Mouse (Mus musculus) liver, embryonic 12.5 days (tissue): ENCODE data around the gene Eif4b. TPM values are rescaled to one million over a fixed set of nuclear protein-coding genes. Genes with fewer than 3 reads are reported as not detected.

ENCODE experiments used
- ATAC-seq: fragments of 200-750 bp; cut with Nextera tagmentation; 2 replicates; pipeline ENCODE4 v1.8.0; 2017; ENCODE audit warnings: moderate number of reproducible peaks, mild to moderate bottlenecking, moderate library complexity
- H3K27ac ChIP-seq: fragments of 300-500 bp; sonication (generic); 2 replicates; pipeline ENCODE4 v1.5.1; 2016; ENCODE audit warnings: mild to moderate bottlenecking
- H3K27me3 ChIP-seq: fragments of 300-500 bp; sonication (generic); replicated peaks from 2 replicates; pipeline ENCODE4 v1.6.1; 2016; ENCODE audit warnings: mild to moderate bottlenecking, moderate library complexity
- H3K36me3 ChIP-seq: fragments of 300-500 bp; sonication (generic); 2 replicates; pipeline ENCODE4 v1.6.1; 2016; ENCODE audit warnings: mild to moderate bottlenecking, moderate library complexity
- H3K4me1 ChIP-seq: fragments of 300-500 bp; sonication (generic); 2 replicates; pipeline ENCODE4 v1.6.1; 2016
- H3K4me2 ChIP-seq: fragments of 300-500 bp; sonication (generic); 2 replicates; pipeline ENCODE4 v1.6.1; 2016; ENCODE audit warnings: mild to moderate bottlenecking, moderate library complexity
- H3K4me3 ChIP-seq: fragments of 300-500 bp; sonication (generic); 2 replicates; pipeline ENCODE4 v1.5.1; 2016; ENCODE audit warnings: mild to moderate bottlenecking, moderate library complexity
- H3K9ac ChIP-seq: fragments of 300-500 bp; sonication (generic); 2 replicates; pipeline ENCODE4 v1.6.1; 2016; ENCODE audit warnings: mild to moderate bottlenecking, moderate library complexity
- H3K9me3 ChIP-seq: fragments of 300-500 bp; sonication (generic); replicated peaks from 2 replicates; pipeline ENCODE4 v1.6.1; 2016; ENCODE audit warnings: mild to moderate bottlenecking, moderate library complexity
- WGBS: fragments of 180-500 bp; shearing (Covaris S2); methylation state at CpG from one replicate; pipeline ENCODE4 v1.1.7; 2016; ENCODE audit not compliant: insufficient replicate concordance; 5-methylcytosine and 5-hydroxymethylcytosine counted together
- polyA plus RNA-seq: library from polyadenylated mRNA; unstranded; fragments of >200 nt; fragmentation: Nextera tagmentation; extraction: Ambion mirVana; gene quantifications from 2 replicates; pipeline ENCODE4 v1.2.1, GENCODE M21; 2016

Gene Eif4b
- polyA plus RNA-seq, 1 experiment from 2014 or later = 91.7 TPM

GRCm38 (mm10) chr15:102114651-102115260 lies 41.2 kb downstream of the Eif4b start:
- H3K4me3 ChIP-seq = no peak overlapping the region
- 68% methylated on average over 7 of the region's 7 CpGs for WGBS
- no peak overlapping the region for H3K27ac ChIP-seq
- H3K4me1 ChIP-seq = peaks cover 7% of the 10 kb centered on the region
- H3K4me2 ChIP-seq = no peak overlapping the region
- no peak for ATAC-seq
- peaks cover 62% of the 10 kb centered on the region for H3K36me3 ChIP-seq
- H3K9me3 ChIP-seq = no peaks in the 10 kb centered on the region
- H3K27me3 ChIP-seq = peaks cover 10% of the 10 kb centered on the region; the same call in 1 of the 2 replicates
- no peak overlapping the region for H3K9ac ChIP-seq

GRCm38 (mm10) chr15:102115731-102116231 lies 42.2 kb downstream of the Eif4b start:
- H3K4me1 ChIP-seq = peaks cover 7% of the 10 kb centered on the region
- H3K4me2 ChIP-seq = no peak overlapping the region
- H3K9ac ChIP-seq = no peak overlapping the region
- peaks cover 5% of the 10 kb centered on the region; the same call in 1 of the 2 replicates for H3K27me3 ChIP-seq
- no peak overlapping the region for H3K27ac ChIP-seq
- WGBS = 62% methylated on average over 9 of the region's 9 CpGs
- ATAC-seq = peak; percentile 47
- no peak overlapping the region for H3K4me3 ChIP-seq
- peaks cover 65% of the 10 kb centered on the region for H3K36me3 ChIP-seq
- H3K9me3 ChIP-seq = no peaks in the 10 kb centered on the region

GRCm38 (mm10) chr15:102116753-102117415 lies 43.3 kb downstream of the Eif4b start:
- Histone ChIP-seq H3K4me3 (no peak overlapping the region), H3K36me3 (peaks cover 73% of the 10 kb centered on the region), H3K27me3 (no peaks in the 10 kb centered on the region), H3K9me3 (no peaks in the 10 kb centered on the region), H3K4me2 (no peak overlapping the region), H3K4me1 (peaks cover 7% of the 10 kb centered on the region), H3K27ac (no peak overlapping the region), H3K9ac (no peak overlapping the region)
- 78% methylated on average over 11 of the region's 11 CpGs for WGBS
- no peak for ATAC-seq

GRCm38 (mm10) chr15:102117461-102118443 lies 44.2 kb downstream of the Eif4b start:
- 77% methylated on average over 19 of the region's 19 CpGs for WGBS
- Histone ChIP-seq H3K4me2 (no peak overlapping the region), H3K9ac (no peak overlapping the region), H3K36me3 (peaks cover 74% of the 10 kb centered on the region), H3K27ac (no peak overlapping the region), H3K4me3 (no peak overlapping the region), H3K9me3 (no peaks in the 10 kb centered on the region), H3K27me3 (no peaks in the 10 kb centered on the region), H3K4me1 (peaks cover 7% of the 10 kb centered on the region)
- ATAC-seq = no peak

DNA sequence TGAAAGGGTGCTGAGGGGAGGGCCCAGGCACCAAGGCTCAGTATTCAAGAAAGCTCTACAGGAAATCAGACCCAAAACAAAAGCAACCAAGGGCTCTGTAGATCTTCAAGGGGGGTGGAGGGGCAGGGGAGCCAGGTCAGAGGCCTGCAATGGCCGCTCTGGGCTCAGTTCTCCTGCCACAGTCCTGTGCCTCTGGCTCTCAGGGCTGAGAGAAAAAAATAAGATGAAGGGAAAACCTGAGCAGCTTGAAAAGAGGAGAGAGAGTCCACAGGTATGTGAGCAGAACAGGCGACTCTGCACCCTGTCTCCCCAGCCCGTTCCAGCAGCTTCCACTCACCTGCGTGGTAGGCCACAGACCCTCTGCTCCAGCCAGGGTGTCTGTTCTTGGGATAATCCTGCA lies 45.0 kb downstream of the Eif4b start:
- H3K9ac ChIP-seq = no peak overlapping the region
- H3K36me3 ChIP-seq = peaks cover 76% of the 10 kb centered on the region
- WGBS = 81% methylated on average over 4 of the region's 4 CpGs
- no peaks in the 10 kb centered on the region for H3K27me3 ChIP-seq
- no peak overlapping the region for H3K4me3 ChIP-seq
- H3K4me1 ChIP-seq = peaks cover 7% of the 10 kb centered on the region
- no peak overlapping the region for H3K27ac ChIP-seq
- no peak for ATAC-seq
- H3K9me3 ChIP-seq = no peaks in the 10 kb centered on the region
- H3K4me2 ChIP-seq = no peak overlapping the region

DNA sequence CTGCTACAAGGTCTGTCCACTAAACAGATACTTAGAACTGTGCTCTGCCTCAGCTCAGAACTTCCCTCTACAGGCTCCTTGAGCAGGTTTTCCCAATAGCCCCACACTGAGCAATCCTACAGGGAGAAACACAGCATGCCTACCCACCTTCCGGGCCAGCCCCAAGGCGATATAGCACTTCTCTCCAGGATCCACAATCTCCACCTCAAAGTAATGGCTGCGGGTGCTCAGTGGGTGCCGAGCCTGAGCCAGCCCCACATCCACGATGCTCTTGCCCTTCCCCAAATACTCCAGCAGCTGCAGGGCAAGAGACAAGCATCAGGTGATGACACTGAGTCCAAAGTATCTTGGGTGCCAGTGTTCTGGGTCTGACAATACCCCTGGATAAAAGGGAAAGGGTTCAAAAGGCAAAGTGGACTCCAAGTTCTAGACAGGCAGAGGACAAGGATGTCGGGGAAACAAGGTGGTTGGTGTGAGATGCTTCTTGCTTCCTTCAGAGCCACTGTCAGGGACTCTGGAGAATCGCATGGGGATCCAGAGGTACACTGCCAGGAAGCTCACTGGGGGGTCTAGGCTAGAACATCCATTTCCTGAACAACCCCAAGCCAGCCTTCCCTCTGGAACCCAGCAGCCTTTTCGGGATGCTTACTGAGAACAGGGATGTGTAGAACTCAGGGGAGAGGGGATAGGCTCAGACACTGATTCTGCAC lies 45.7 kb downstream of the Eif4b start:
- H3K27ac ChIP-seq = no peak overlapping the region
- no peak overlapping the region for H3K4me2 ChIP-seq
- H3K9me3 ChIP-seq = no peaks in the 10 kb centered on the region
- ATAC-seq = no peak
- H3K4me1 ChIP-seq = peaks cover 7% of the 10 kb centered on the region
- peaks cover 78% of the 10 kb centered on the region for H3K36me3 ChIP-seq
- 73% methylated on average over 8 of the region's 8 CpGs for WGBS
- H3K4me3 ChIP-seq = no peak overlapping the region
- H3K27me3 ChIP-seq = no peaks in the 10 kb centered on the region
- no peak overlapping the region for H3K9ac ChIP-seq

GRCm38 (mm10) chr15:102119831-102120170 lies 46.2 kb downstream of the Eif4b start:
- no peaks in the 10 kb centered on the region for H3K27me3 ChIP-seq
- H3K36me3 ChIP-seq = peaks cover 83% of the 10 kb centered on the region
- H3K4me3 ChIP-seq = no peak overlapping the region
- H3K9ac ChIP-seq = no peak overlapping the region
- H3K9me3 ChIP-seq = no peaks in the 10 kb centered on the region
- WGBS = 66% methylated on average over 2 of the region's 2 CpGs
- ATAC-seq = no peak
- H3K4me1 ChIP-seq = peaks cover 7% of the 10 kb centered on the region
- H3K27ac ChIP-seq = no peak overlapping the region
- H3K4me2 ChIP-seq = no peak overlapping the region

DNA sequence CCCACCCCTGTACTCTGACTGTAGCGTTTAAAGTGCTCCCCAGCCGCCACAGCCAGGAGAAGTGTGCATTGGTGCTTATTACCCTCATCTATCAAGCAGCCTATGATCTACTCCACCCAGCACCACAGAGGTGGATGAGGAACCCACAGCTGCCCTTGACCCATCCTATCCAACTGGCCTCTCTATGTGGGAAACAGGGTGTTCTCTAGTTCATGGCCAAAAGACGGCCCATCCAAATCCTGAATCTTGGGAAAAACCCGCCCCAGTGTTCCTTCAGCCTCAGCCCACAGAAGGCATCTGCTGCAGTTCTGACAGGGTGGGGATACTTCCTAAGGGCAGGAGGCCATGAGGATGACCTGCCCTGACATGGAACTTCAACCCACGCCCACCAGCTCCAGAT lies 47.0 kb downstream of the Eif4b start:
- Histone ChIP-seq H3K36me3 (peaks cover 83% of the 10 kb centered on the region), H3K4me1 (peaks cover 7% of the 10 kb centered on the region), H3K4me2 (no peak overlapping the region), H3K4me3 (no peak overlapping the region), H3K27me3 (no peaks in the 10 kb centered on the region), H3K27ac (no peak overlapping the region), H3K9me3 (no peaks in the 10 kb centered on the region), H3K9ac (no peak overlapping the region)
- no peak for ATAC-seq
- 81% methylated on average over 5 of the region's 5 CpGs for WGBS

DNA sequence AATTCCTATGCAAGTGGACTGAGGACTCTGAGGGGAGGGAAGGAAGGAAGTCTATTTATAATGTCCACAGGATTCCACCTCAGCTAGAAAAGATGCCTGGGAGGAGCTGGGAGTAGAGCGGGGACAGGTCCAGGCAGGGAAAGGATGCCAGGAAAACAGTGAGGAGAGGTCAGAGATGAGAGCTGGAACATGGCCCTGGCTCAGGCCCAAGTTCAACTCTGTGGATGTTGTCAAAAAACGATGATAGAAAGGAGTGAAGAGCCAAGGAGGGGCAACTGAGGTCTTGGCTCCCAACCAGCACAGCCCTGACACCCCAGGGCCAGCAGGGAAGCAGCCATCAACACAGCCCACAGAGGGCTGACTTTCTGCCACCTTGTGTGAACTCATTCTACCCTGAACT lies 52.7 kb downstream of the Eif4b start:
- Histone ChIP-seq H3K4me2 (no peak overlapping the region), H3K9ac (no peak overlapping the region), H3K4me3 (no peak overlapping the region), H3K27ac (no peak overlapping the region), H3K4me1 (no peaks in the 10 kb centered on the region), H3K9me3 (no peaks in the 10 kb centered on the region), H3K36me3 (peaks cover 83% of the 10 kb centered on the region), H3K27me3 (no peaks in the 10 kb centered on the region)
- no peak for ATAC-seq
- 70% methylated on average over 2 of the region's 2 CpGs for WGBS

DNA sequence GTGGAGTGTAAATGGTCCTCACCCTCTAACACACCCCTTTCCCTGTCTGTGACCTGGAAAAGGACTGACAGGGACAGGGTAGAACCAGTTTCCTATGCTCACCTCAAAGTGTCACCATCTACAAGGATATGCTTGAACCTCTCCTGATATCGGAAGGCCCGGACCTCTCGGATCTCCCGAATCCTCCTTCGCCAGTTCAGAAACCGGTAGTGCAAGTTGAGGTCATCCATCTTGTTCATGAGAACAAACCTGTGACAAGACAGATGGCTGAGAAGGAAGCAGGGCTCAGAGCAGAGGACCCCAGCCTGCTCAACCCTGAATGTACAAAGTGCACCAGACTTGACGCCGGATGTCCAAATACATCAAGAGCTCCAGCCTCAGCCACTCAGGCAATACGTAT lies 59.7 kb downstream of the Eif4b start:
- H3K4me2 ChIP-seq = no peak overlapping the region
- H3K4me3 ChIP-seq = no peak overlapping the region
- peaks cover 24% of the 10 kb centered on the region for H3K4me1 ChIP-seq
- H3K36me3 ChIP-seq = peaks cover 54% of the 10 kb centered on the region
- H3K27ac ChIP-seq = no peak overlapping the region
- no peaks in the 10 kb centered on the region for H3K9me3 ChIP-seq
- WGBS = 87% methylated on average over 9 of the region's 9 CpGs
- H3K27me3 ChIP-seq = no peaks in the 10 kb centered on the region
- no peak overlapping the region for H3K9ac ChIP-seq
- ATAC-seq = no peak

GRCm38 (mm10) chr15:102134709-102135108 lies 61.1 kb downstream of the Eif4b start:
- Histone ChIP-seq H3K27me3 (no peaks in the 10 kb centered on the region; the same call in 1 of the 2 replicates), H3K4me3 (peak overlapping the region; percentile 90), H3K4me2 (peak overlapping the region; percentile 92), H3K9me3 (no peaks in the 10 kb centered on the region), H3K9ac (peak overlapping the region; percentile 85; the same call in 1 of the 2 replicates), H3K4me1 (peaks cover 24% of the 10 kb centered on the region), H3K36me3 (peaks cover 40% of the 10 kb centered on the region), H3K27ac (peak overlapping the region; percentile 83)
- ATAC-seq = no peak
- WGBS = 83% methylated on average over 2 of the region's 2 CpGs
